Mouse (Mus musculus): ENCODE data around the gene Klf7. TPM values are rescaled to one million over a fixed set of nuclear protein-coding genes. Genes with fewer than 3 reads are reported as not detected.

The Klf7 gene
- polyA plus RNA-seq, 1 experiment from 2014 or later, result 127 TPM

GRCm38 (mm10) chr1:64044577-64044976 lies 77.5 kb downstream of the Klf7 start:
- Histone ChIP-seq H3K27ac (ENCODE audit: low read depth, low read length) (no peak overlapping the region), H3K4me3 (ENCODE audit: low read length) (no peak overlapping the region), H3K9me3 (ENCODE audit: control insufficient read depth, low read length) (no peaks in the 10 kb centered on the region), H3K4me2 (ENCODE audit: low read length) (no peak overlapping the region), H3K9ac (ENCODE audit: low read depth, low read length) (no peak overlapping the region), H3K36me3 (ENCODE audit: control insufficient read depth, insufficient read depth, low read length) (peaks cover 6% of the 10 kb centered on the region; the same call in 1 of the 2 replicates), H3K27me3 (replicated peaks; ENCODE audit: control insufficient read depth, insufficient read depth, low read length) (no peaks in the 10 kb centered on the region), H3K4me1 (ENCODE audit: control insufficient read depth, insufficient read depth, low read depth, low read length) (peaks cover 13% of the 10 kb centered on the region)
- ATAC-seq, result no peak
- 56% methylated on average over 2 of the region's 2 CpGs for WGBS

- Histone ChIP-seq H3K9ac (ENCODE audit: low read depth, low read length) (no peak overlapping the region), H3K4me1 (ENCODE audit: control insufficient read depth, insufficient read depth, low read depth, low read length) (peaks cover 27% of the 10 kb centered on the region), H3K4me2 (ENCODE audit: low read length) (no peak overlapping the region), H3K4me3 (ENCODE audit: low read length) (no peak overlapping the region), H3K36me3 (ENCODE audit: control insufficient read depth, insufficient read depth, low read length) (peaks cover 8% of the 10 kb centered on the region), H3K27ac (ENCODE audit: low read depth, low read length) (peak overlapping the region; percentile 19; the same call in 1 of the 2 replicates), H3K9me3 (ENCODE audit: control insufficient read depth, low read length) (no peaks in the 10 kb centered on the region), H3K27me3 (replicated peaks; ENCODE audit: control insufficient read depth, insufficient read depth, low read length) (no peaks in the 10 kb centered on the region)
- 47% methylated on average over 5 of the region's 5 CpGs for WGBS
- ATAC-seq, result no peak
Measured at GRCm38 (mm10) chr1:64040831-64041383, 81.2 kb downstream of the Klf7 start.

GRCm38 (mm10) chr1:64040061-64040686 lies 81.9 kb downstream of the Klf7 start:
- Histone ChIP-seq H3K27me3 (replicated peaks; ENCODE audit: control insufficient read depth, insufficient read depth, low read length) (no peaks in the 10 kb centered on the region), H3K9me3 (ENCODE audit: control insufficient read depth, low read length) (no peaks in the 10 kb centered on the region), H3K4me1 (ENCODE audit: control insufficient read depth, insufficient read depth, low read depth, low read length) (peaks cover 26% of the 10 kb centered on the region), H3K36me3 (ENCODE audit: control insufficient read depth, insufficient read depth, low read length) (peaks cover 11% of the 10 kb centered on the region), H3K4me3 (ENCODE audit: low read length) (no peak overlapping the region), H3K4me2 (ENCODE audit: low read length) (no peak overlapping the region), H3K9ac (ENCODE audit: low read depth, low read length) (no peak overlapping the region), H3K27ac (ENCODE audit: low read depth, low read length) (no peak overlapping the region)
- ATAC-seq, result no peak
- WGBS, result 82% methylated on average over 10 of the region's 10 CpGs

GRCm38 (mm10) chr1:64038343-64038742 lies 83.7 kb downstream of the Klf7 start:
- H3K4me1 ChIP-seq (ENCODE audit: control insufficient read depth, insufficient read depth, low read depth, low read length), result peaks cover 14% of the 10 kb centered on the region
- no peaks in the 10 kb centered on the region for H3K9me3 ChIP-seq (ENCODE audit: control insufficient read depth, low read length)
- H3K4me3 ChIP-seq (ENCODE audit: low read length), result no peak overlapping the region
- peaks cover 23% of the 10 kb centered on the region for H3K36me3 ChIP-seq (ENCODE audit: control insufficient read depth, insufficient read depth, low read length)
- no peak overlapping the region for H3K9ac ChIP-seq (ENCODE audit: low read depth, low read length)
- H3K4me2 ChIP-seq (ENCODE audit: low read length), result no peak overlapping the region
- no peaks in the 10 kb centered on the region for H3K27me3 ChIP-seq (replicated peaks; ENCODE audit: control insufficient read depth, insufficient read depth, low read length)
- WGBS, result 23% methylated on average over 5 of the region's 5 CpGs
- H3K27ac ChIP-seq (ENCODE audit: low read depth, low read length), result no peak overlapping the region
- ATAC-seq, result no peak

GRCm38 (mm10) chr1:64037800-64038199 lies 84.3 kb downstream of the Klf7 start:
- Histone ChIP-seq H3K9ac (ENCODE audit: low read depth, low read length) (no peak overlapping the region), H3K4me2 (ENCODE audit: low read length) (no peak overlapping the region), H3K4me1 (ENCODE audit: control insufficient read depth, insufficient read depth, low read depth, low read length) (peaks cover 14% of the 10 kb centered on the region), H3K9me3 (ENCODE audit: control insufficient read depth, low read length) (no peaks in the 10 kb centered on the region), H3K4me3 (ENCODE audit: low read length) (no peak overlapping the region), H3K27me3 (replicated peaks; ENCODE audit: control insufficient read depth, insufficient read depth, low read length) (no peaks in the 10 kb centered on the region), H3K27ac (ENCODE audit: low read depth, low read length) (no peak overlapping the region), H3K36me3 (ENCODE audit: control insufficient read depth, insufficient read depth, low read length) (peaks cover 23% of the 10 kb centered on the region)
- ATAC-seq, result no peak
- 51% methylated on average over 6 of the region's 6 CpGs for WGBS

GRCm38 (mm10) chr1:64036881-64037452 lies 85.1 kb downstream of the Klf7 start:
- H3K4me3 ChIP-seq (ENCODE audit: low read length), result no peak overlapping the region
- no peak overlapping the region for H3K9ac ChIP-seq (ENCODE audit: low read depth, low read length)
- H3K27me3 ChIP-seq (replicated peaks; ENCODE audit: control insufficient read depth, insufficient read depth, low read length), result no peaks in the 10 kb centered on the region
- 80% methylated on average over 7 of the region's 7 CpGs for WGBS
- no peak for ATAC-seq
- no peak overlapping the region for H3K27ac ChIP-seq (ENCODE audit: low read depth, low read length)
- H3K9me3 ChIP-seq (ENCODE audit: control insufficient read depth, low read length), result no peaks in the 10 kb centered on the region
- H3K36me3 ChIP-seq (ENCODE audit: control insufficient read depth, insufficient read depth, low read length), result peaks cover 23% of the 10 kb centered on the region
- no peak overlapping the region for H3K4me2 ChIP-seq (ENCODE audit: low read length)
- peaks cover 14% of the 10 kb centered on the region for H3K4me1 ChIP-seq (ENCODE audit: control insufficient read depth, insufficient read depth, low read depth, low read length)

GRCm38 (mm10) chr1:64035804-64036203 lies 86.3 kb downstream of the Klf7 start:
- Histone ChIP-seq H3K4me1 (ENCODE audit: control insufficient read depth, insufficient read depth, low read depth, low read length) (peaks cover 14% of the 10 kb centered on the region), H3K9me3 (ENCODE audit: control insufficient read depth, low read length) (no peaks in the 10 kb centered on the region), H3K27ac (ENCODE audit: low read depth, low read length) (peak overlapping the region; percentile 45; the same call in 1 of the 2 replicates), H3K27me3 (replicated peaks; ENCODE audit: control insufficient read depth, insufficient read depth, low read length) (no peaks in the 10 kb centered on the region), H3K4me3 (ENCODE audit: low read length) (no peak overlapping the region), H3K9ac (ENCODE audit: low read depth, low read length) (no peak overlapping the region), H3K4me2 (ENCODE audit: low read length) (no peak overlapping the region), H3K36me3 (ENCODE audit: control insufficient read depth, insufficient read depth, low read length) (peaks cover 23% of the 10 kb centered on the region)
- ATAC-seq, result no peak
- WGBS, result 54% methylated on average over 7 of the region's 7 CpGs

GRCm38 (mm10) chr1:64035087-64035791 lies 86.8 kb downstream of the Klf7 start:
- Histone ChIP-seq H3K36me3 (ENCODE audit: control insufficient read depth, insufficient read depth, low read length) (peaks cover 21% of the 10 kb centered on the region), H3K9me3 (ENCODE audit: control insufficient read depth, low read length) (no peaks in the 10 kb centered on the region), H3K4me3 (ENCODE audit: low read length) (no peak overlapping the region), H3K27me3 (replicated peaks; ENCODE audit: control insufficient read depth, insufficient read depth, low read length) (no peaks in the 10 kb centered on the region), H3K4me2 (ENCODE audit: low read length) (no peak overlapping the region), H3K9ac (ENCODE audit: low read depth, low read length) (no peak overlapping the region), H3K4me1 (ENCODE audit: control insufficient read depth, insufficient read depth, low read depth, low read length) (peaks cover 14% of the 10 kb centered on the region), H3K27ac (ENCODE audit: low read depth, low read length) (peak overlapping the region; percentile 45; the same call in 1 of the 2 replicates)
- WGBS, result 56% methylated on average over 15 of the region's 15 CpGs
- ATAC-seq, result peak; percentile 18; the same call in 1 of the 2 replicates
